26 mouse cellular contexts compared by ENCODE assay signal in the genomic region with DNA sequence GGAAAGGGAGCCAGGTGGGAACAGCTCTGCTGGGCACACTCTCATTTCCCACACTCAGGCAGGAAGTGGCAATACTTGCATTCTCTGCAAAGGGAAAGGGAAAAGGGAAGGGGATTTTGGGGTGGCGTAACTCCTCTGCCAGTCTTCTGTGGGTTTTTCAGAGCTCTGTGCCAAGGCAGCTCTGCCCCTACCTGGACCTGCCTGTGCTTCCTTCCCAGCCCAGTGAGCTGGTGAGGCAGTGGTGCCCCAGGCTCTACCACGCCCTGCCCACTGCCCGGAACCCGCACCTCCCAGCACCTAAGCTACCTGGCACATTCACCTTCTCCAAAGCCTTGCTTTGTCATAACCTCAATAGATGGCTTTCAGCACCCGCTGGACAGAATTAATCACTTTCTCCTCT. TPM values are rescaled to one million over a fixed set of nuclear protein-coding genes. Genes with fewer than 3 reads are reported as not detected.
A peak's percentile ranks its signal among the peaks of the same experiment; 100 is the strongest.
DNase-seq lines count a peak whose midpoint lies in the region; ATAC-seq and TF ChIP-seq lines count a peak whose summit lies in the region.
"Had no signal": no experiment of that assay in that cellular context is flagged by ENCODE, and none has a peak within 500 bp of the region (broad histone marks: within the 10 kb centered on the region; RNA-seq: fewer than 3 reads in every experiment).

No protein-coding gene starts in this region.

- no peak overlapping the region for H3K27ac ChIP-seq in heart, embryonic 10.5 days
- peak overlapping the region; percentile 17; the same call in 1 of the 2 replicates for H3K27ac ChIP-seq in small intestine, adult 2 months (ENCODE audit: insufficient read depth, low read depth, low read length)
- no peak overlapping the region for H3K27ac ChIP-seq in midbrain, embryonic 16.5 days (ENCODE audit: low read length)
- H3K27ac ChIP-seq: embryonic facial prominence, embryonic 12.5 days; forebrain, embryonic 15.5 days; gastrocnemius, adult 2 months; heart, embryonic 15.5 days; hindbrain, embryonic 12.5 days; hindbrain, postnatal 0 days; liver, embryonic 15.5 days; neural tube, embryonic 13.5 days had no signal

- ATAC-seq in midbrain, embryonic 16.5 days, result no peak
- ATAC-seq: forebrain, embryonic 15.5 days; hindbrain, postnatal 0 days; intestine, embryonic 16.5 days had no signal

- peaks cover 73% of the 10 kb centered on the region for H3K27me3 ChIP-seq in heart, embryonic 10.5 days (ENCODE audit: insufficient read depth, poor library complexity, severe bottlenecking)
- H3K27me3 ChIP-seq in small intestine, adult 2 months (ENCODE audit: control insufficient read depth, insufficient read depth, low read length), result no peaks in the 10 kb centered on the region
- peaks cover 32% of the 10 kb centered on the region for H3K27me3 ChIP-seq in midbrain, embryonic 16.5 days (ENCODE audit: control insufficient read depth, insufficient read depth, low read depth, low read length)

- WGBS in heart, embryonic 10.5 days, result 89% methylated on average over 5 of the region's 5 CpGs
- 34% methylated on average over 5 of the region's 5 CpGs for WGBS in small intestine, adult 2 months
- 87% methylated on average over 5 of the region's 5 CpGs for WGBS in midbrain, embryonic 16.5 days

- no peak overlapping the region for H3K9ac ChIP-seq in midbrain, embryonic 16.5 days (ENCODE audit: low read depth, low read length)
- H3K9ac ChIP-seq: embryonic facial prominence, embryonic 12.5 days; forebrain, embryonic 15.5 days; heart, embryonic 15.5 days; hindbrain, embryonic 12.5 days; liver, embryonic 15.5 days; neural tube, embryonic 13.5 days had no signal

- no peaks in the 10 kb centered on the region for H3K9me3 ChIP-seq in heart, embryonic 10.5 days
- no peaks in the 10 kb centered on the region for H3K9me3 ChIP-seq in midbrain, embryonic 16.5 days (replicated peaks; ENCODE audit: control insufficient read depth, low read length, poor library complexity, severe bottlenecking)
- H3K9me3 ChIP-seq: embryonic facial prominence, embryonic 12.5 days; forebrain, embryonic 15.5 days; heart, embryonic 15.5 days; hindbrain, embryonic 12.5 days; liver, embryonic 15.5 days; neural tube, embryonic 13.5 days had no signal

- DNase-seq in heart, adult 11 months, result peak; percentile 86
- DNase-seq in heart, embryonic 10.5 days (ENCODE audit: low spot score), result no peak
- DNase-seq in urinary bladder, postnatal 14 days (ENCODE audit: low spot score), result peak; percentile 41
- no peak for DNase-seq in urinary bladder, postnatal 4 days (ENCODE audit: low spot score in 2 of 2)
- no peak for DNase-seq in frontal cortex, postnatal 14 days (ENCODE audit: low spot score in 2 of 2)
- DNase-seq in thymus, postnatal 25 days, result no peak
- DNase-seq: adrenal gland, postnatal 14 days; cerebellum, adult 11 months; cerebellum, adult 9-10 months; cerebellum, postnatal 36 days; embryo, embryonic 11 days; gastrocnemius, adult 2 months; liver; thymus, adult 18-20 months; thymus, postnatal 4 days had no signal

- no peak for TF ChIP-seq CTCF in small intestine, adult 2 months (IDR thresholded peaks at IDR 0.05; ENCODE audit: extremely low read depth, insufficient read length, insufficient replicate concordance, low read depth, low read length)

- no peak overlapping the region for H3K4me3 ChIP-seq in heart, embryonic 10.5 days
- no peak overlapping the region for H3K4me3 ChIP-seq in small intestine, adult 2 months (ENCODE audit: low read depth, low read length)
- H3K4me3 ChIP-seq in midbrain, embryonic 16.5 days (ENCODE audit: low read depth, low read length), result no peak overlapping the region
- H3K4me3 ChIP-seq: embryonic facial prominence, embryonic 12.5 days; forebrain, embryonic 15.5 days; gastrocnemius, adult 2 months; hindbrain, embryonic 12.5 days; liver, embryonic 15.5 days; neural tube, embryonic 13.5 days had no signal

- no peak overlapping the region for H3K4me2 ChIP-seq in midbrain, embryonic 16.5 days (ENCODE audit: low read length)
- H3K4me2 ChIP-seq: embryonic facial prominence, embryonic 12.5 days; forebrain, embryonic 15.5 days; hindbrain, embryonic 12.5 days; midbrain, embryonic 11.5 days; neural tube, embryonic 13.5 days had no signal

- 0 out of 2 replicates have a peak, but pooled peaks cover 3% of the 10 kb centered on the region for H3K36me3 ChIP-seq in heart, embryonic 10.5 days
- no peaks in the 10 kb centered on the region for H3K36me3 ChIP-seq in small intestine, adult 2 months (ENCODE audit: control insufficient read depth, insufficient read depth, low read length)
- H3K36me3 ChIP-seq in midbrain, embryonic 16.5 days (ENCODE audit: control insufficient read depth, insufficient read depth, low read length), result no peaks in the 10 kb centered on the region
- H3K36me3 ChIP-seq: embryonic facial prominence, embryonic 12.5 days; forebrain, embryonic 15.5 days; heart, embryonic 15.5 days; hindbrain, embryonic 12.5 days; liver, embryonic 15.5 days; neural tube, embryonic 13.5 days had no signal

- peaks cover 44% of the 10 kb centered on the region for H3K4me1 ChIP-seq in heart, embryonic 10.5 days
- H3K4me1 ChIP-seq in small intestine, adult 2 months (ENCODE audit: control insufficient read depth, insufficient read depth, insufficient read length, low read length), result peaks cover 19% of the 10 kb centered on the region
- peaks cover 9% of the 10 kb centered on the region for H3K4me1 ChIP-seq in midbrain, embryonic 16.5 days (ENCODE audit: control insufficient read depth, insufficient read depth, low read length)

- no peak for TF ChIP-seq POLR2A in small intestine, adult 2 months (IDR thresholded peaks at IDR 0.05; ENCODE audit: low read depth, low read length)

RNA-seq across cellular contexts. Expression of a gene that starts 1.3 kb away (rescaled TPM):
- 148 and 164 TPM in 2 replicates for polyA plus RNA-seq in heart, embryonic 10.5 days (2016; fragmentation: Nextera tagmentation; extraction: Ambion mirVana)
- 17.0 and 31.0 TPM in 2 replicates for polyA plus RNA-seq in small intestine, adult 2 months (2012; rRNA removed)
- polyA plus RNA-seq in midbrain, embryonic 16.5 days (2015; fragmentation: Nextera tagmentation; extraction: Ambion mirVana), result 103 and 108 TPM in 2 replicates

Comparison
In these comparisons a context has a peak if more than half of its experiments do, and no peak if none do; other contexts are left out.
1. DNase-seq: peak in heart, adult 11 months (single experiment) and urinary bladder, postnatal 14 days (single experiment); none in heart, embryonic 10.5 days (single experiment), urinary bladder, postnatal 4 days (0 of 2), frontal cortex, postnatal 14 days (0 of 2) and thymus, postnatal 25 days (single experiment).